Mouse (Mus musculus) kidney, embryonic 15.5 days (tissue): ENCODE results near the gene Bloc1s2. TPM values are rescaled to one million over a fixed set of nuclear protein-coding genes. Genes with fewer than 3 reads are reported as not detected.
"Not testable (repeated sequence)": the region's sequence is repeated elsewhere in the genome, so short reads cannot be mapped to it uniquely, and the experiment has no call there.

Experiments used
- ATAC-seq: fragments of 200-750 bp; cut with Nextera tagmentation; replicated peaks from 2 replicates; pipeline ENCODE4 v1.8.0; 2017; ENCODE audit warnings: moderate TSS enrichment; ENCODE audit not compliant: low FRiP score
- H3K27ac ChIP-seq: fragments of 300-500 bp; sonication (generic); 2 replicates; pipeline ENCODE4 v1.5.1; 2015; ENCODE audit warnings: mild to moderate bottlenecking, inconsistent platforms
- H3K27me3 ChIP-seq: fragments of 300-500 bp; sonication (generic); 2 replicates; pipeline ENCODE4 v1.6.1; 2015; ENCODE audit warnings: inconsistent platforms
- H3K36me3 ChIP-seq: fragments of 300-500 bp; sonication (generic); 2 replicates; pipeline ENCODE4 v1.6.1; 2015; ENCODE audit warnings: inconsistent platforms
- H3K4me1 ChIP-seq: fragments of 300-500 bp; sonication (generic); 2 replicates; pipeline ENCODE4 v1.6.1; 2015; ENCODE audit warnings: inconsistent platforms
- H3K4me2 ChIP-seq: fragments of 300-500 bp; sonication (generic); 2 replicates; pipeline ENCODE4 v1.6.1; 2015; ENCODE audit warnings: moderate library complexity, mild to moderate bottlenecking, inconsistent platforms
- H3K4me3 ChIP-seq: fragments of 300-500 bp; sonication (generic); replicated peaks from 2 replicates; pipeline ENCODE4 v1.5.1; 2015; ENCODE audit warnings: mild to moderate bottlenecking, inconsistent platforms
- H3K9ac ChIP-seq: fragments of 300-500 bp; sonication (generic); 2 replicates; pipeline ENCODE4 v1.6.1; 2015; ENCODE audit warnings: mild to moderate bottlenecking, inconsistent platforms
- H3K9me3 ChIP-seq: fragments of 300-500 bp; sonication (generic); replicated peaks from 2 replicates; pipeline ENCODE4 v1.6.1; 2016; ENCODE audit warnings: inconsistent platforms
- WGBS: fragments of 180-500 bp; shearing (Covaris S2); methylation state at CpG from one replicate; pipeline ENCODE4 v1.1.7; 2015; ENCODE audit warnings: mixed read lengths; 5-methylcytosine and 5-hydroxymethylcytosine counted together
- polyA plus RNA-seq: library from polyadenylated mRNA; unstranded; fragments of >200 nt; fragmentation: Nextera tagmentation; extraction: Ambion mirVana; gene quantifications from 2 replicates; pipeline ENCODE4 v1.2.1, GENCODE M21; 2015

Bloc1s2 gene
- polyA plus RNA-seq, 1 experiment from 2014 or later, result 87.4 TPM

GRCm38 (mm10) chr19:44120686-44121085, 25.6 kb downstream of the Bloc1s2 start:
- H3K27ac ChIP-seq, ATAC-seq, H3K27me3 ChIP-seq, H3K4me2 ChIP-seq, H3K4me3 ChIP-seq, H3K4me1 ChIP-seq, H3K9me3 ChIP-seq, H3K9ac ChIP-seq: not testable (repeated sequence)
- 88% methylated on average over 9 of the region's 9 CpGs for WGBS
- peaks cover 96% of the 10 kb centered on the region for H3K36me3 ChIP-seq

GRCm38 (mm10) chr19:44117793-44118192, 28.5 kb downstream of the Bloc1s2 start:
- Histone ChIP-seq H3K36me3 (peaks cover 96% of the 10 kb centered on the region), H3K4me1 (no peaks in the 10 kb centered on the region), H3K27me3 (no peaks in the 10 kb centered on the region), H3K4me2 (no peak overlapping the region), H3K4me3 (no peak overlapping the region), H3K27ac (no peak overlapping the region), H3K9ac (no peak overlapping the region), H3K9me3 (no peaks in the 10 kb centered on the region)
- ATAC-seq, result no peak

DNA sequence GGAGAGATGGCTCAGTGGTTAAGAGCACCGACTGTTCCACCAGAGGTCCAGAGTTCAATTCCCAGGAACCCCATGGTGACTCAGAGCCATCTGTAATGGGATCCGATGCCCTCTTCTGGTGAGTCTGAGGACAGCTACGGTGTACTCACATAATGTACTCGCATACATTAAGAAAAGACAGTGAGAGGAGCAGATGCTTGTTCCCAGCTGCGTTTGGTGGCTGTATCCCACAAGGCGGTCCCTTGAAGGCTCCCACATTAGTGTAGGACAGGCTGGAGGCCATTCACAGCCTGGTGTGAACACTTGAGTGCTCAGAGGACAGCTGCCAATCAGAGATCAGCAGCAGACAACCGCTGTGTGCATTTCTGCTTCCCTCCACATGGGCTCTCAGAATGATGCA, 34.5 kb downstream of the Bloc1s2 start:
- peaks cover 74% of the 10 kb centered on the region for H3K36me3 ChIP-seq
- no peak overlapping the region for H3K9ac ChIP-seq
- H3K27ac ChIP-seq, result no peak overlapping the region
- no peaks in the 10 kb centered on the region for H3K9me3 ChIP-seq
- 64% methylated on average over 7 of the region's 7 CpGs for WGBS
- no peak overlapping the region for H3K4me3 ChIP-seq
- no peak overlapping the region for H3K4me2 ChIP-seq
- H3K27me3 ChIP-seq, result no peaks in the 10 kb centered on the region
- no peak for ATAC-seq
- peaks cover 6% of the 10 kb centered on the region for H3K4me1 ChIP-seq

DNA sequence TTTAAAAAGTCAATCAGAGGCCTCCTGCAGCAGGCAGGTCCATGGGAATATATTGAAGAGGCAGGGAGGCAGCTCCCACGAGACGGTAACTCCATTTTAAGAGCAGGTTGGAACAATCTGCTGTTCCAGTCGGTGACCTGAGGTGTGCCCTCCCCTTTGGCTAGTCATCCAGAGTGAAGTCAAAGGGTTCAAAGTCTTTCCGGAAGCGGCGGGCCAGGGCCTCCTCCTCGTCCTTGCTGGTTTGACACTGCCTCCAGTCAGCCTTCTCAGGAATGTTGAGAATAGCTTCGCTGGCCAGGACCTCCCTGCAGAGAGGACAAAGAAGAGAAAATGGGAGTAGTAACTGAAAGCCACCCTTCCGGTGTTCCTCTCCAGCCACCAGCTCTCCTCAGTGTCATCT, 35.9 kb downstream of the Bloc1s2 start:
- Histone ChIP-seq H3K36me3 (peaks cover 60% of the 10 kb centered on the region), H3K4me3 (no peak overlapping the region), H3K27me3 (no peaks in the 10 kb centered on the region), H3K4me2 (no peak overlapping the region), H3K9ac (no peak overlapping the region), H3K9me3 (no peaks in the 10 kb centered on the region), H3K27ac (peak overlapping the region; percentile 58), H3K4me1 (peaks cover 18% of the 10 kb centered on the region)
- no peak for ATAC-seq
- WGBS, result 59% methylated on average over 9 of the region's 9 CpGs

- H3K4me1 ChIP-seq, result peaks cover 19% of the 10 kb centered on the region
- no peak overlapping the region for H3K9ac ChIP-seq
- no peaks in the 10 kb centered on the region for H3K9me3 ChIP-seq
- no peak for ATAC-seq
- no peak overlapping the region for H3K27ac ChIP-seq
- H3K4me3 ChIP-seq, result no peak overlapping the region
- H3K4me2 ChIP-seq, result no peak overlapping the region
- H3K27me3 ChIP-seq, result no peaks in the 10 kb centered on the region
- peaks cover 47% of the 10 kb centered on the region for H3K36me3 ChIP-seq
Observed at GRCm38 (mm10) chr19:44108996-44109395, 37.2 kb downstream of the Bloc1s2 start.

- peaks cover 38% of the 10 kb centered on the region for H3K36me3 ChIP-seq
- peak overlapping the region; percentile 92 for H3K4me3 ChIP-seq
- no peaks in the 10 kb centered on the region for H3K9me3 ChIP-seq
- no peaks in the 10 kb centered on the region for H3K27me3 ChIP-seq
- H3K9ac ChIP-seq, result peak overlapping the region; percentile 91
- H3K4me1 ChIP-seq, result peaks cover 19% of the 10 kb centered on the region
- H3K27ac ChIP-seq, result peak overlapping the region; percentile 59
- no peak for ATAC-seq
- H3K4me2 ChIP-seq, result peak overlapping the region; percentile 82
- WGBS, result 27% methylated on average over 22 of the region's 22 CpGs
Observed at GRCm38 (mm10) chr19:44107661-44108521, 38.4 kb downstream of the Bloc1s2 start.

DNA sequence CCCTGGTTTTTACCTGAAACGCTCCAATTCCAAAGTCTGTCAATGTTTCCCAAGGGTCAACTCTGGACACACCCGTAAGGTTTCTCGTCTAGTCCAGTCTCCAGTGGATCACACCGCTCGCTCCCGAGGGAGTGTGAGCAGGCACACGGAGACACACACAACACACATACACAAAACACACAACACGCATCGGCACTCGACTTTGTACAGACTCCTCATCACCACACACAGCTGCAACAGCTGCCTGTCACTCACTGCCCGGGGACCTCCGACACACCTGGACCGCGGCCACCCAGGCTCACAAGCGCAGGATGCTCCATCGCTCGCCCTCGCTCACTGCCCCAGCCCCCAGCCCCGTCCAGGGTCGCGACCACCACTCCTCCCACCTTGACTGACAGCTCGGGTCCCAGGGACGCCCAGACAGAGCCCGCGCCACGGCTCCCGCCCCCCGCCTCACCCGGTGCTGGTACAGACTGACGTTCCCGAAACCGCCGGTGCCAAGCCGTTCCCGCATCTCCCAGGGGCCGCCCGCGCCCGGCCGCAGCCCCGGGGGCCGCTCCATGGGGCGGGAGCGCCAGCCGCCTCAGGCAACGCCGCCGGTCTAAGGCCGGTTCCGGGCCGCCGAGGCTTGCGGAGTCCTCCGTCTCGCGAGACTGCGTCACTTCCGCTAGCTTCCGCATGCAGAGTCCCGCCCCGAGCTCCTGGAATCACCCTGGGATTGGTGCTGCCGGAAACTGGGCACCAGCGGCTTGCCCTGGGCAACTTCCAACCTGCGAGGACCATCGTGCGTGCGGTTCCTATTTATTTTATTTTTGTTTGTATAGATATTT, 39.2 kb downstream of the Bloc1s2 start, which contains the start of gene Chuk:
Gene Chuk, minus strand, starts transcription at position 650 of the 830 bp plus-strand sequence.
- H3K27me3 ChIP-seq, result no peaks in the 10 kb centered on the region
- H3K27ac ChIP-seq, result peak within 1 kb of the TSS; percentile 59
- H3K4me2 ChIP-seq, result peak within 1 kb of the TSS; percentile 82
- peak; percentile 99 for ATAC-seq
- WGBS, result under 1% methylated on average over 66 of the region's 67 CpGs
- no peaks in the 10 kb centered on the region for H3K9me3 ChIP-seq
- peaks cover 19% of the 10 kb centered on the region for H3K4me1 ChIP-seq
- H3K4me3 ChIP-seq, result peak within 1 kb of the TSS; percentile 92
- peak within 1 kb of the TSS; percentile 91 for H3K9ac ChIP-seq
- H3K36me3 ChIP-seq, result peaks cover 35% of the 10 kb centered on the region

DNA sequence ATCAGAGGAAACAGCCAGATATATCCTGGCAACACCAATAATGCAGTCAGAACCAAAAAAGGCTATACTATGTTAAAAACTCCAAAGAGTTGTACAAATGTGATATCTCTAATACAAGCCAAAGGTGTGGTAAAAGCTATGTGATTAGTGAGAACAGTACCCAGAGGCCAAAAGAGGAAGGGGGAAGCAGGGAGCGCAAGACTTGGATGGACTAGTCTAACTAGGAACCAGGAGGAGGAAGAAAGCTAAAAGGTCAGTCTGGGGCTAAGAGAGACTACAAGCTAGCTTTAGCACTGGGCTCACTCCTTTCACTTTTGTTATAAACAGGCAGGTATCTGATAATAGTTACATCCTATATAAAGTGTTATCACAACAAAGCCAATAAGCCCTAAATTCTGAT, 41.9 kb downstream of the Bloc1s2 start:
- Histone ChIP-seq H3K4me1 (peaks cover 17% of the 10 kb centered on the region), H3K4me3 (no peak overlapping the region), H3K36me3 (peaks cover 29% of the 10 kb centered on the region), H3K27ac (no peak overlapping the region), H3K9ac (no peak overlapping the region), H3K9me3 (no peaks in the 10 kb centered on the region), H3K4me2 (no peak overlapping the region), H3K27me3 (no peaks in the 10 kb centered on the region)
- 79% methylated on average over 1 of the region's 1 CpGs for WGBS
- ATAC-seq, result no peak

GRCm38 (mm10) chr19:44103001-44103400, 43.2 kb downstream of the Bloc1s2 start:
- no peak overlapping the region for H3K4me2 ChIP-seq
- WGBS, result 85% methylated on average over 3 of the region's 3 CpGs

DNA sequence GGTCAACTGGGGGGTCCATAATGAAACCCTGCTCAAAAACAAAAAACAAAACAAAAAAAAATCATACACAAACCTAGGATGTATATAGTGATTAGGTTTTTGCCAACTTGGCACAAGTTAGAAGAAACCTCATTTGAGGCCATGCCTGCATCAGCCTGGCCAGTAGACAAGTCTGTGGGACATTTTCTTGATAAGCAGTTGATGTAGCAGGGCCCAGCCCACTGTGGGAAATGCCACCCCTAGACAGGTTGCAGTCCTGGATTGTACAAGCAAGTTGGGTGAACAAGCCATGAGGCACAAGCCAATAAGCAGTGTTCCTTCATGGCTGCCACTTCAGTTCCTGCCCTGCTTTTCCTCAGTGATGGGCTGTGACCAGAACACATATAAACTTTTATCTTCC, 45.4 kb downstream of the Bloc1s2 start:
- peaks cover 6% of the 10 kb centered on the region for H3K4me1 ChIP-seq
- peaks cover 56% of the 10 kb centered on the region for H3K36me3 ChIP-seq
- H3K4me3 ChIP-seq, result no peak overlapping the region
- H3K27me3 ChIP-seq, result no peaks in the 10 kb centered on the region
- no peak for ATAC-seq
- no peaks in the 10 kb centered on the region for H3K9me3 ChIP-seq
- H3K4me2 ChIP-seq, result no peak overlapping the region
- no peak overlapping the region for H3K27ac ChIP-seq
- H3K9ac ChIP-seq, result no peak overlapping the region

More at GRCm38 (mm10) chr19:44103001-44103400, 43.2 kb downstream of the Bloc1s2 start:
- Histone ChIP-seq H3K27me3 (no peaks in the 10 kb centered on the region), H3K27ac (no peak overlapping the region), H3K9me3 (no peaks in the 10 kb centered on the region), H3K36me3 (peaks cover 37% of the 10 kb centered on the region), H3K9ac (no peak overlapping the region), H3K4me3 (no peak overlapping the region), H3K4me1 (peaks cover 17% of the 10 kb centered on the region)
- no peak for ATAC-seq
